Mouse (Mus musculus): ENCODE measurements at regions not wholly inside any gene's neighbourhood (a gene's known extent, or its start where the extent isn't known, plus 50 kb on each side); places are given as distances from the start of the nearest gene placed in this dataset.

DNA sequence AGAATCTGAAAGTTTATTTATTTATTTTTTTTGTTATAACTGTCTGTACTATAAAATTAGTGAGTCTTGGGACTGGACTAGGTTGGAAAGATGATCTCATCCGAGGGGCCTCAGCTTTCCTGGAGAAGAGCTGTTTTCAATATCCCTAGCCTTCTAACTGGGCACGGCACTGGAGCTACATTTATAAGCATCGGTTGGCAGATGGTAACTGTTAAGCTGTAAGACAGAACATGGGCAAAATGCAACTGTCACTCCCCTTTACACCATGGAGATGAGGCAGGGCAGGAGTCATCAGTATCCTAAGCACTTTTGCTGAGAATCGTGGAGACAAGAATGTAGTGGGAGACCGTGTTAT, 77.6 kb upstream of the Ubash3b start:
- TF ChIP-seq CTCF (IDR thresholded peaks at IDR 0.05; ENCODE audit: low read depth) (no peak), EP300 (IDR thresholded peaks at IDR 0.05; ENCODE audit: low read depth) (no peak)
